Mouse (Mus musculus) brain, embryonic 14.5 days (tissue): ENCODE results near the gene Hoxc8. TPM values are rescaled to one million over a fixed set of nuclear protein-coding genes. Genes with fewer than 3 reads are reported as not detected.

Experiments
- DNase-seq: peaks from one replicate; pipeline ENCODE4 v3.0.0-alpha.2; 2011; ENCODE audit warnings: low read depth
- CTCF ChIP-seq: fragments of 200-500 bp; IDR thresholded peaks from 2 replicates; pipeline ENCODE4 v1.5.1; 2012; ENCODE audit warnings: inconsistent platforms, mild to moderate bottlenecking, moderate library complexity, borderline replicate concordance; ENCODE audit not compliant: insufficient read depth, insufficient read length; ENCODE audit errors: extremely low read depth
- POLR2A ChIP-seq: fragments of 200-500 bp; IDR thresholded peaks from 2 replicates; pipeline ENCODE4 v1.6.1; 2012; ENCODE audit warnings: mild to moderate bottlenecking, inconsistent platforms, borderline replicate concordance; ENCODE audit not compliant: poor library complexity, insufficient read depth, insufficient read length, severe bottlenecking; ENCODE audit errors: extremely low read depth
- polyA plus RNA-seq: library from polyadenylated mRNA; depleted of rRNA; stranded (reverse); fragments of >200 nt; gene quantifications from 2 replicates; pipeline ENCODE4 v1.2.3, GENCODE M21; 2012; rRNA removed

The Hoxc8 gene
- not detected in 2 replicates for polyA plus RNA-seq

- TF ChIP-seq CTCF: no peak
- TF ChIP-seq POLR2A: no peak
- no peak for DNase-seq
Measured at GRCm38 (mm10) chr15:102990461-102991397, at the start of gene Hoxc8. Hoxc8 (plus strand) TSS chr15:102990607.

DNA sequence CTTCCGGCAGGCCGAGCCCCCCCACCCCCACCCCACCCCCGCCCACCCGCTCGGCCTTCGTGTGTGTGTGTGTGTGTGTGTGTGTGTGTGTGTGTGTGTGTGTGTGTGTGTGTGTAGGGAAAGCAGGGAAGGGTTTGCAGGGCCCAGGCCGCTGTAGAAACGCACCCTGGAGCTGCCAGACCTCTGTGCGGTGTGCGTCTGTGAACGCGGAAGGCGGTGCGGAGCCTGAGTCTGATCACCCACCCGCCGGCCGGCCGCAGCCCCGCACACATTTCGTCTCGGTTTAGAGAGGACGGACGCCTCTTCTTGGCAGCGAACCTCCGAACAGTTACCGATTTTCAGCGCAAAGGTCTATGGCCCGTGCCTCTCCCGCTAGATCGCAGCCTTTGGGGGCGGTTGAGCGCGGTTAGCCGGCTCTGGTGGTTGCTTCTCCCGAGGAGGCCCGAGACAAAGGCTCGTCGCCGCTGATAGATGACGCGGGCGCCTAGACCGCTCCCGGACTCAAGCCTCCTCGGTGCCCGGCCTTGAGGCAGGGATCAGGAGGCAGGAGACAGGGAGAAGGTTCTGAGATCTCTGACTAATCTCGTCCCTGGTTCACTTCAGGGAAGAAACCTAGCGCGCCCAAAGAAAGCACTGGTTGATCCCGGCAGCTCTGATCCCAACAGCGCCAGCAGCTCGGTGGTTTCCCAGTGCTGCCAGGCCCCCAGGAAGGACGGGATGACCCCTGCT, 47.5 kb upstream of the Hoxc8 start:
- no peak for TF ChIP-seq POLR2A
- no peak for TF ChIP-seq CTCF
- no peak for DNase-seq

DNA sequence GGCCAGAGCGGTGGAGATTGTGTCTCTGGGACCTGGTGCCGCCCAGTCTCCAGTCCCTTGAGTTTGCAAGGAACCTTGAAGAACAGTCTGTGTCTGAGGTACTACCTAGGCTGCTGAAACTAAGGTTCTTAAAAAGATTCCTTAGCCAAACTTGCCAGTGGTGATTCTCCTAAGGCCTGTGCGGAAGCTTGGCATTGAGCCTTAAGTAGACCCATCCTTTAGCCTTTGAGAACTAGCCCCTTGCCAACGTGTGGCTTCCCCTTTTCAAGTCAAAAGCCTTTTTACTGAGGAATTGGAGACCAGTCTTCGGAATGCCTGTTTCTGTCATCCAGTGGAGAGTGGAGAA, 47.0 kb upstream of the Hoxc8 start:
- no peak for DNase-seq
- TF ChIP-seq CTCF (no peak), POLR2A (no peak)

DNA sequence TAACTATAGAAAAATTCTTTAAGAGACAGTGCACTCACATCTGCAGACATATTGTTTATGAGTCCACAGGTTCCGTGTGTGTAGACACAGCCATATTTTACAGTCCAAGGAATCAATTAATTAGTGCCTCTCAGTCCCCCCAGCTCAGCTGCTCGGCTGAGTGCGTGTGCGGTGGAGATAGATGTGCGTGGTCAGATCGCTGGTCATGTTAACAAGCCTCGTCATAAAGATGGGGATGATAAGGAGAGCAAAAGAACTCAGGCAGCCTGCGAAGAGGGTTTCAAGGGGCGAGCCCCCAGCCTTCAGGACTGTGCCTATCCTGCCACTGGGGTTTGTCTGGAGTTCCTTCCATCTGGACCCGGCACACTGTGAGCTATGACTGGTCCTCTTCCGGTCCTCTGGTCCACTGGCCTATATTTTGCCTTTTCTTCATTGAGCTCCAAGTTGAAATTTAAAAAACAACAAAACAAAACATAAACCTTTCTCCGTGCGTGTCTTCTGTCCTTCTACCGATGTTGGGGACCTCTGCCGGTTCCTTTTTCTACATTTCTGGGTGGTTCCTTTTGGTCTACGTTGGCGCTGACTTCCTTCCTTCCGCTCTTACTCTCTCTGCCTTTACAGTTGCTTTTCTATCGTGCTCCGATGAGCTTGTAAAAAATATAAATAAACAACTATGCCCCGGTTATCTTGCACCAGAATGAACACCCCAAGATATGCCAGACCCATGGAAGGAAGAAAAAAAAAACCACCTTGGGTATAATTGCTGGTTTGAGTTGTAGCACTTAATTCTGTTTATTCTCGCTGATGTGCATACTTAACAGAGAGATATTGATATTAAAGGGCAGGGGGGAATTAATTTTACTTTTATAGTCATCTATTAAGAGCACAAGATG, 45.0 kb upstream of the Hoxc8 start:
- no peak for DNase-seq

GRCm38 (mm10) chr15:102947276-102947675, 43.1 kb upstream of the Hoxc8 start:
- TF ChIP-seq POLR2A (no peak), CTCF (no peak)
- no peak for DNase-seq

More for the DNA sequence above, 45.0 kb upstream of the Hoxc8 start:
- TF ChIP-seq POLR2A: no peak
- no peak for TF ChIP-seq CTCF

DNA sequence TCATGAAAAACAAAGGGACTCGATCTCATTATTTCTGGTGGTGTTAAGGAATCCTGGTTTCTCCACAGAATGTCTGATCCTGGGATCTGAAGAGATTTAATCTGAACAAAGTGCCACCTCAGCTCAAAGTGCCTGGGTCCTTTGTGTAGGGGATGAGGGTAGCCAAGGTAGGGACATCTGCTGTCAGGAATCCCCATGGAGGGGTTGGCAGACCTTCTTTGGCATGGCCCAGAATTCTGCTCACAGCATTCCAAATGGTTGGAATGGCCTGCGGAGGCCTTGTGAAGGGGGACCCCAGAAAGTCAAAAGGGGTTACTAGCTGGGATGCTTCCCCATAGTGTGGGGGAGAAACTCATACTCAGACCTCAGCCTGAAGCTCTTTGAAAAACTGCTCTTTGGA, 41.6 kb upstream of the Hoxc8 start:
- TF ChIP-seq POLR2A: no peak
- no peak for DNase-seq

DNA sequence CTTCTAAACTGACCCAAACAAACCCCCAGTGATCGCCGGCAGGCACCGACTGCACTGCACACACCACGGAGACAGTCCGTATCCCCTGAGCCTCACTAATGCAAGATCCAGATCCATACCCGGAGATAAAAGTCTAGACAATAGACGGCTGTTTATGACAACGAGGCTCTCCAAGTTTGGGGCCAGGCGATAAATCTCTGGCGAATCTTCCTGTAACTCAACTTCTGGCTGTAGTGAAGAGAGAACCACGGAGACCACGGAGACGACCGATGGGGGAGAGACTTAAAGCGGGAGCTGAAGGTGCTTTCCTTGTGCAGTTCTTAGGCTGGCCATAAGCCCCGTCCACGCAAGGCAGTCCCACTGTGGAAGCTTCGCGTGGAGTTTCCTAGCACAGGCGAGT, 40.7 kb upstream of the Hoxc8 start:
- no peak for DNase-seq
- TF ChIP-seq CTCF: no peak
- no peak for TF ChIP-seq POLR2A

DNA sequence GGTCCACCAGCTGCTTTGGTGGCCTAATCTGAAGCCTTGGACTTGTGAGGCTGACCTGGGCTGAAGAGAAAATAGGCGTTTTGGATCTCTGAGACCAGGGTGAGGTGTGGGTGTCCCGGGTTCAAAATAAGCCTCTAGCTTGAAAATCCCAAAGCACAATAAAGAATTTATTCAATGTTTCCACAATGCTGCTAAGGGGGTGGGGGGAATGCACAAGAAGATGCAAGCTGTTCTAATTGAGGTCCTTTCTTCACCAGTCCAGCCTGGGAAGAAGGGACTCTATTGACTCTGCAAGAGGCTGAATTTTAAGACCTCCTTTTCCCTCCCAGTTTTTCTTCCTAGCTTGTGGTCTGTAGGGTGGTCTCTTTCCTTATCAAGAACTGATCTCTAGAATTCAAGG, 39.5 kb upstream of the Hoxc8 start:
- no peak for DNase-seq

GRCm38 (mm10) chr15:102953561-102953960, 36.8 kb upstream of the Hoxc8 start:
- DNase-seq: no peak
- TF ChIP-seq POLR2A (no peak), CTCF (no peak)

More for the DNA sequence above, 39.5 kb upstream of the Hoxc8 start:
- TF ChIP-seq POLR2A (no peak), CTCF (no peak)

DNA sequence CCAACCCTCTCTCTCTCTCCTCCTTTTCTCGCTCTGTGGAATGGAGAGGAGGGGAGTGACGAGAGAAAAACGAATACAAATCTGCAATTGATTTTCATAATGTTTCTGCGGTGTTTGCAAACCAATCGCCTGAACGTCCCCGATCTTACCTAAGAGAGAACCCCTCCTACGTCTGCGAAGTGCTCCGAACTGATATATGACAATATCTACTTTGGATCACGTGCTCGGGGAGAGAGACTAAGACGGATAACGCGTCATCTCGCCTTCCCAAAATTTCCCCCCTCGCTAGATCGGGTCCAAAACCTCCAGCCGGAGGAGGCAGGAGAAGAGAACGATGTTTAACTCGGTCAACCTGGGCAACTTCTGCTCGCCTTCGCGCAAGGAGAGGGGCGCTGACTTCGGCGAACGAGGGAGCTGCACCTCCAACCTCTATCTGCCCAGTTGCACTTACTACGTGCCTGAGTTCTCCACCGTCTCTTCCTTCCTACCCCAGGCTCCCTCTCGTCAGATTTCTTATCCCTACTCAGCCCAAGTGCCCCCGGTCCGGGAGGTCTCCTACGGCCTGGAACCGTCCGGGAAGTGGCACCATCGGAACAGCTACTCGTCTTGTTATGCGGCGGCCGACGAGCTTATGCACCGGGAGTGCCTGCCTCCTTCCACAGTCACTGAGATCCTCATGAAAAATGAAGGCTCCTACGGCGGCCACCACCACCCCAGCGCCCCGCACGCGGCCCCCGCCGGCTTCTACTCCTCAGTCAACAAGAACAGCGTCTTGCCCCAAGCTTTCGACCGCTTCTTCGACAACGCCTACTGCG, 36.0 kb upstream of the Hoxc8 start, which contains the start of gene Hoxc11:
TSS of gene Hoxc11 (plus strand) at position 236 of the 815 bp plus-strand sequence.
- TF ChIP-seq POLR2A (no peak), CTCF (no peak)
- no peak for DNase-seq

DNA sequence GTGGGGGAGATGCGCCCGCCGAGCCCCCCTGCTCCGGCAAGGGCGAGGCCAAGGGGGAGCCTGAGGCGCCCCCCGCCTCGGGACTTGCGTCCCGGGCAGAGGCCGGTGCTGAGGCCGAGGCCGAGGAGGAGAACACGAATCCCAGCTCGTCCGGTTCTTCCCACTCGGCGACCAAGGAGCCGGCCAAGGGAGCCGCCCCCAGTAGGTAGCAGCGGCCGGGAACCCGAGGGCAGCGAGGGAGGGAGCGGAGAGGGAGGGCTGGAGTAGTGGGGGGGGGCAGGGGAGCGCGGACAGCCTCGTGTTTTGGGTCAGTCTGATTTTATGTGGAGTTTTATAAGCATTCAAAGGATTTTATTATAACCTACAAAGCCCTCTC, 35.4 kb upstream of the Hoxc8 start:
- TF ChIP-seq POLR2A (no peak), CTCF (no peak)
- no peak for DNase-seq
